Mouse (Mus musculus) heart, embryonic 11.5 days (tissue): ENCODE results near the gene Phf12. TPM values are rescaled to one million over a fixed set of nuclear protein-coding genes. Genes with fewer than 3 reads are reported as not detected.
"Not testable (repeated sequence)": the region's sequence is repeated elsewhere in the genome, so short reads cannot be mapped to it uniquely, and the experiment has no call there.

Experiments used
- ATAC-seq: fragments of 200-750 bp; cut with Nextera tagmentation; replicated peaks from 2 replicates; pipeline ENCODE4 v1.8.0; 2017; ENCODE audit warnings: moderate library complexity; ENCODE audit not compliant: insufficient number of reproducible peaks, low FRiP score, low TSS enrichment
- H3K27ac ChIP-seq: fragments of 300-500 bp; sonication (generic); 2 replicates; pipeline ENCODE4 v1.5.1; 2014; ENCODE audit warnings: mild to moderate bottlenecking, low read depth, low read length
- H3K27me3 ChIP-seq: fragments of 300-500 bp; sonication (generic); 2 replicates; pipeline ENCODE4 v1.6.1; 2014; ENCODE audit warnings: mild to moderate bottlenecking, low read length, mixed read lengths; ENCODE audit not compliant: control insufficient read depth, insufficient read depth
- H3K36me3 ChIP-seq: fragments of 300-500 bp; sonication (generic); 2 replicates; pipeline ENCODE4 v1.6.1; 2014; ENCODE audit warnings: mild to moderate bottlenecking, low read length, moderate library complexity, mixed read lengths; ENCODE audit not compliant: control insufficient read depth, insufficient read depth
- H3K4me1 ChIP-seq: fragments of 300-500 bp; sonication (generic); 2 replicates; pipeline ENCODE4 v1.6.1; 2014; ENCODE audit warnings: low read length; ENCODE audit not compliant: control insufficient read depth, insufficient read depth
- H3K4me2 ChIP-seq: fragments of 300-500 bp; sonication (generic); 2 replicates; pipeline ENCODE4 v1.6.1; 2014; ENCODE audit warnings: mild to moderate bottlenecking, moderate library complexity
- H3K4me3 ChIP-seq: fragments of 300-500 bp; sonication (generic); 2 replicates; pipeline ENCODE4 v1.5.1; 2014; ENCODE audit warnings: low read depth, low read length
- H3K9ac ChIP-seq: fragments of 300-500 bp; sonication (generic); 2 replicates; pipeline ENCODE4 v1.6.1; 2014; ENCODE audit warnings: mild to moderate bottlenecking, low read depth, low read length, moderate library complexity
- H3K9me3 ChIP-seq: fragments of 300-500 bp; sonication (generic); replicated peaks from 2 replicates; pipeline ENCODE4 v1.6.1; 2016; ENCODE audit warnings: low read length; ENCODE audit not compliant: control insufficient read depth
- WGBS: fragments of 180-500 bp; shearing (Covaris S2); extraction: QIAGEN DNeasy Blood & Tissue Kit; methylation state at CpG from one replicate; pipeline ENCODE4 v1.1.7; 2014; ENCODE audit not compliant: insufficient replicate concordance; 5-methylcytosine and 5-hydroxymethylcytosine counted together
- polyA plus RNA-seq: library from polyadenylated mRNA; unstranded; fragments of >200 nt; fragmentation: Nextera tagmentation; extraction: Ambion mirVana; gene quantifications from 2 replicates; pipeline ENCODE4 v1.2.1, GENCODE M21; 2014

Phf12 gene
- polyA plus RNA-seq, 1 experiment from 2014 or later: 14.2 TPM

DNA sequence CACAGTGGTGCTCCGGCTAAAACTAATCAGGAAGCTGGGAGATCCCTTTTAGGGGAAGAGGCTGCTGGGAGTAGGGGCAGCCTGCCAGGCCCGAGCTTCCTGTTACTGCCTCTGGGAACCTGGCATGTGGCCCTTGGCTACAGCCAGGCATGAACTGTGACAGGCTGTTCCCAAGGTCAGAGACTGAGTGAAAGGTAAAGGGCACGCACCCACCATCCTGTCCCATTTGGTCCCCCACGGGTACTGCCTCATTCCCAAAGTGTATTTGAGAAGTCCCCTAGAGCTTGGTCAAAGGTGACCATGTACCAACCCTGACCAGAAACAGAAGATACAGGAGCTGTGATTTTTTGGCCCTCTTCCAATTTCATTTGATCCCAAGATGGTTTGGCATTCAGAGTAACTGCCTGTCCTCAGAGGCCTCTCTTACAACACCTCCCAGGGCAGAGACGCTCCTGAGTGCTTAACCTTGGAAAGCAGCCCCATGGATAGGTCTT lies 62.3 kb downstream of the Phf12 start:
- ATAC-seq: no peak
- WGBS: 74% methylated on average over 5 of the region's 5 CpGs
- Histone ChIP-seq H3K27ac (peak overlapping the region; percentile 36), H3K4me3 (no peak overlapping the region), H3K4me2 (no peak overlapping the region; the same call in 1 of the 2 replicates), H3K9me3 (no peaks in the 10 kb centered on the region), H3K4me1 (peaks cover 9% of the 10 kb centered on the region), H3K27me3 (no peaks in the 10 kb centered on the region), H3K36me3 (no peaks in the 10 kb centered on the region), H3K9ac (peak overlapping the region; percentile 4; the same call in 1 of the 2 replicates)

DNA sequence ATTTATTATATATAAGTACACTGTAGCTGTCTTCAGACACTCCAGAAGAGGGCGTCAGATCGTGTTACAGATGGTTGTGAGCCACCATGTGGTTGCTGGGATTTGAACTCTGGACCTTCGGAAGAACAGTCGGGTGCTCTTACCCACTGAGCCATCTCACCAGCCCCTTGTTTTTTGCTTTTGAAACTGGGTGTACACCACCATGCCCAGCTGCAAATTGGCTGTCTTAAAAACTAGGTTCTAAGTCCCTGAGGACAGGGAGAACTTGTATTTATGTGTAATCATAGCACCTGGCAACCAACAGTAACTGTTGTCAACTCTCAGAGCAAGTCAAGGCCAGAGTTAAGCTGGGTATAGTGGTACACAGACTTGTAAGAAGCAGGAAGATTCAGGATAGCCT lies 66.1 kb downstream of the Phf12 start:
- 100% methylated on average over 3 of the region's 4 CpGs for WGBS
- not testable (repeated sequence) for ATAC-seq

DNA sequence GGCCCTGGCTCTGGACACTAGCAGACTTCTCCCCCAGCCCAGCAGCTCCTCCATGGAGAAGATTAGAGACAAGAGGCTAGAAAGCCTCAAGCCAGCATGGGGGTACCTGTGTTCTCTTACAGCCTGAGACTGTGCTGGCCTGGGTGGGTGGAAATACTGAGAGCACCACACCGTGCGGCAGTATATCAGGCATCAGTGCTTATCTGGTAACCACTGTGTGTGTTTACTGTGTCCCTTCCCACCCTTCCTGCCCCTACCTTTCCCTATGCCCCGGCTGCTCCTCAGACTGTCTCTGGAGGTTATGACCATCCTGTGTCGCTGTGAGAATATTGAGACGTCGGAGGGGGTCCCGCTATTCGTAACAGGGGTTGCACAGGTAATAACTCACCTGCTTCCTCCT lies 70.5 kb downstream of the Phf12 start:
- no peak for ATAC-seq
- Histone ChIP-seq H3K4me2 (no peak overlapping the region), H3K9me3 (no peaks in the 10 kb centered on the region), H3K9ac (no peak overlapping the region), H3K27me3 (no peaks in the 10 kb centered on the region), H3K36me3 (peaks cover 2% of the 10 kb centered on the region; the same call in 1 of the 2 replicates), H3K4me3 (no peak overlapping the region), H3K27ac (no peak overlapping the region), H3K4me1 (no peaks in the 10 kb centered on the region)
- 77% methylated on average over 8 of the region's 8 CpGs for WGBS

More for the DNA sequence above, 66.1 kb downstream of the Phf12 start:
- not testable (repeated sequence) for H3K4me3 ChIP-seq, H3K36me3 ChIP-seq, H3K4me2 ChIP-seq, H3K27me3 ChIP-seq, H3K27ac ChIP-seq, H3K9ac ChIP-seq, H3K9me3 ChIP-seq, H3K4me1 ChIP-seq

DNA sequence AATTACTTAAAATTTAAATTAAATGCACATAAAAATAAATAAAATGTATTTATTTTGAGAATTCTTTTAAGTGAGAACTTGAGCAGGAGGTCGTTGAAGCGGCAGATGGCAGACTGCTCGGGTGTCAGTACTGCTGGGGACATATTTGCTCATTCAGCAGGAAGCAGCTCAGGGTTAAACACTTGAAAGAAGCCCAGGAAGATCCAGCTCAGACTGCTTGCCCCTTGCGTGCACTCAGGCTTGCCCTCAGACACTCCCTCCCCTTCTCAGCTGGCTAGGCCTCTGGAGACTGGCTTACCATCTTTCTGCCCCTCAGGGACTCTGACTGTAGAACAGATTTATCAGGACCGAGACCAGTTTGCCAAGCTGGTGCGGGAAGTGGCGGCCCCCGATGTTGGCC lies 74.4 kb downstream of the Phf12 start:
- no peaks in the 10 kb centered on the region for H3K27me3 ChIP-seq
- no peak overlapping the region for H3K4me3 ChIP-seq
- H3K36me3 ChIP-seq: peaks cover 2% of the 10 kb centered on the region; the same call in 1 of the 2 replicates
- H3K9me3 ChIP-seq: no peaks in the 10 kb centered on the region
- 0 out of 2 replicates have a peak, but pooled peaks cover under 1% of the 10 kb centered on the region for H3K4me1 ChIP-seq
- H3K9ac ChIP-seq: no peak overlapping the region
- ATAC-seq: no peak
- no peak overlapping the region for H3K27ac ChIP-seq
- no peak overlapping the region for H3K4me2 ChIP-seq
- WGBS: 82% methylated on average over 8 of the region's 8 CpGs

DNA sequence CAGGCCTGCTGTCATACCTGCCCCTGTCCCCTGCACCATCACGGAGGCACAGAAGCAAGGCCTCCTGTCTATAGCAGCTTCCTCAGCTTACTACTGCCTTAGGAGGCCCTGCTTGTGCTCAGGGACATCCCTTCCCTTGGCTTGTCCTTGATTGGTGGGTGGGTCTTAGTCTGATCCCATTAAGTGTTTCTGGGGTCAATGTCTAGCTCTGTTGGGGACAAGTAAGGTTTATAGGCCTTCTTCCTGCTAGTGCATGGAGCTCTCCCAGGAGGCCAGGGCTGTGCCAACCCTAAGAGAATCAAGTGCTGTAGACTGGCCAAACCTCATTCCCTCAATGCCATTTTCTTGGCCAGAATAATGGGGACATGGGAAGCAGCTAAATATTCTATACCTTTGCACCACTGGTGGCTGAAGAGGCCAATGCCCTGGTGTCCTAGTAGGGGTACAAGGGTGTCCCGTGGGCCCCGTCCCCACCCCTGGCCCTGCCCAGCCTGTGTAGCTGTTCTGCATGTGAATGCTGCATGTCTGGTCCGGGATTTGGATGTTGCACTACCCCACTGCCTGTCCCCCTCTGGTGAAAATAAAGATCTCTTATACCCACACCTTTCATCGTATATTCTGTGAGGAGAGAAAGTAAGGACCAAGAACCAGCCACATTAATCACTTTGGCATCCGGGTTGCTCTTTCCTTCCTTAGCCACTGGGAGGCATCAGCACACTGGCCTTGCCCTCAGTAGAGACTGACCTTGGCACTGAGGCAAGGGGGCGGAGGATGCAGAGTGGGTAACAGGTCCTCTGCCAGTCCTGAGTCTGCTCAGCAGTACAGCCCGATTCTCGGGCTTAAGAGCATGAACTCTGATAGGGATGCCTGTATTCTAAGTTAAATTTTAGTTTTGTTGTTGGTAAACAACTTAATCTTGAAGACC lies 77.5 kb downstream of the Phf12 start:
- peak overlapping the region; percentile 30; the same call in 1 of the 2 replicates for H3K9ac ChIP-seq
- H3K4me2 ChIP-seq: no peak overlapping the region
- H3K4me1 ChIP-seq: 0 out of 2 replicates have a peak, but pooled peaks cover 3% of the 10 kb centered on the region
- peaks cover 2% of the 10 kb centered on the region; the same call in 1 of the 2 replicates for H3K36me3 ChIP-seq
- no peaks in the 10 kb centered on the region for H3K27me3 ChIP-seq
- no peak overlapping the region for H3K27ac ChIP-seq
- no peaks in the 10 kb centered on the region for H3K9me3 ChIP-seq
- no peak overlapping the region for H3K4me3 ChIP-seq
- ATAC-seq: peak; percentile 69; the same call in 1 of the 2 replicates
- WGBS: 52% methylated on average over 9 of the region's 9 CpGs

DNA sequence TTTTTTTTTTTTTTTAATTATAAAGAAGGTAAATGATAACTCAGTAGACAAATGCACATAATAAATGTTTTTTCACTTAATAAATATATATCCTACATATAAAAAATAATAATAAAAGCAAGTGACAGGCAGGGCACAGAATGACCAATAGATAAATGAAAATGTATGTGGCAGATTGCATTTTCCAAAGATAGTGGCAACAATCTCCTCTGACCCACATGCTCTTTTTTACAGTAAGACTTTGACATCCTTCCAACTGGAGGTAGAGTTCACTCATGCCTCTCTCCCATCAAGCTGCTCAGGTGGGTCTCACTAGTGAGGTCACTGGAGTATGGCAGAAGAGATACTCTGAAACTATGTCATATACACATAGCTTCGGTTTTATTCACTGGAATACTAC lies 80.0 kb downstream of the Phf12 start:
- WGBS: 53% methylated on average over 1 of the region's 1 CpGs
- no peak overlapping the region for H3K4me3 ChIP-seq
- no peak for ATAC-seq
- H3K27ac ChIP-seq: peak overlapping the region; percentile 4; the same call in 1 of the 2 replicates
- H3K9me3 ChIP-seq: no peaks in the 10 kb centered on the region
- peaks cover 2% of the 10 kb centered on the region; the same call in 1 of the 2 replicates for H3K36me3 ChIP-seq
- no peak overlapping the region for H3K4me2 ChIP-seq
- no peak overlapping the region for H3K9ac ChIP-seq
- no peaks in the 10 kb centered on the region for H3K27me3 ChIP-seq
- 0 out of 2 replicates have a peak, but pooled peaks cover 3% of the 10 kb centered on the region for H3K4me1 ChIP-seq

DNA sequence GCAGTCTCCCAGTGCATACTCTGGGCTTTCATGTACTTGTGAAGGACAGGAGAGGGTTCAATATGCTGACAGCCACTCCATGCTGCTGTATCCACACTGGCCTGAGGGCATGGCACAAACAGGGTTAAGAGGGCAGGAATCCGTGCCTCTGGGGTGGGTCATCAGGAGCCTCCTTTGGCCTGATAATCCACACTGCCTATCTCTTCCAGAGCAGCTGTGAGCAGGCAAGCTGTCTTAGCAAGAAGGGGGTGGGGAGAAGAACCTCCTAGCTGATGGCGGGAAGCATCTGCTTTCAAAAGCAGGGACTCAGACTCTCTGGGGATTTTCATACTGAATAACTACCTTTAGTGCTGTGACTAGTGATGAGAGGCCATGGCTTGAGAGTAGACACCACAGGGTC lies 83.4 kb downstream of the Phf12 start:
- Histone ChIP-seq H3K9ac (no peak overlapping the region; the same call in 1 of the 2 replicates), H3K36me3 (no peaks in the 10 kb centered on the region), H3K4me2 (peak overlapping the region; percentile 11; the same call in 1 of the 2 replicates), H3K9me3 (no peaks in the 10 kb centered on the region), H3K27ac (peak overlapping the region; percentile 82), H3K4me1 (peaks cover 7% of the 10 kb centered on the region; the same call in 1 of the 2 replicates), H3K4me3 (no peak overlapping the region), H3K27me3 (no peaks in the 10 kb centered on the region)
- 22% methylated on average over 2 of the region's 2 CpGs for WGBS
- peak; percentile 74 for ATAC-seq

DNA sequence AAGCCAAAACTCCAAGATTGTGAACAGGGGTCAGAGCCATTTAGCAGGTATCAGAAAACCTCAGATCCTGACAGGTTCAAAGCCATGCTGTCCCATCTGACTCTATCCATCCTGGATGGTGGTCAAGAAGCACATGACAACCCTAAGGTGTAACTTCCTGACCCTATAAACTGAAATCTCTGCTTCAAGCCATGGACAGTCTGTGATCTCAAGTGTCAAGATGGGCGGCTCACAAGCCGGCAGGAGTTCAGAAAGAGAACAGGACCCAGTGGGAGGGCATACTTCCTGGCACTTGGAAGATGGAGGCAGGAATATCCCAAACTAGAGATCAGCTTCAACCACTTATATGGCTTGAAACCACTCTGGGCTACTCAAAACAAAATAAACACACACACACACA lies 84.1 kb downstream of the Phf12 start:
- Histone ChIP-seq H3K4me3 (no peak overlapping the region), H3K36me3 (no peaks in the 10 kb centered on the region), H3K27me3 (no peaks in the 10 kb centered on the region), H3K9ac (peak overlapping the region; percentile 46), H3K9me3 (no peaks in the 10 kb centered on the region), H3K27ac (peak overlapping the region; percentile 82), H3K4me2 (no peak overlapping the region), H3K4me1 (peaks cover 7% of the 10 kb centered on the region; the same call in 1 of the 2 replicates)
- no peak for ATAC-seq
- 67% methylated on average over 2 of the region's 2 CpGs for WGBS
